Mouse (Mus musculus) CH12.LX (cell line): ENCODE data around the gene Drd2. TPM values are rescaled to one million over a fixed set of nuclear protein-coding genes. Genes with fewer than 3 reads are reported as not detected.

Source experiments
- DNase-seq: peaks from one replicate; pipeline ENCODE4 v3.0.0-alpha.2; 2013; ENCODE audit errors: extremely low read depth
- H3K27ac ChIP-seq: 2 replicates; pipeline ENCODE4 v1.5.1; 2012; ENCODE audit warnings: low read depth, mild to moderate bottlenecking, control low read depth, moderate library complexity; ENCODE audit not compliant: insufficient read depth
- H3K27me3 ChIP-seq: replicated peaks from 2 replicates; pipeline ENCODE3; 2012; ENCODE audit warnings: inconsistent platforms
- H3K36me3 ChIP-seq, 2 experiments: replicated peaks in 1 of 2; 2 replicates each; pipeline versions ENCODE3 to v1.6.1; 2012; ENCODE audit warnings: inconsistent platforms in 1 of 2, low read length in 1 of 2, mild to moderate bottlenecking in 1 of 2, mixed read lengths in 1 of 2, moderate library complexity in 1 of 2; ENCODE audit not compliant: control insufficient read depth in 1 of 2, insufficient read depth in 1 of 2
- H3K4me1 ChIP-seq, 2 experiments: 2 replicates each; pipeline ENCODE4 v1.6.1; 2012; ENCODE audit warnings: inconsistent platforms in 1 of 2, moderate library complexity in 1 of 2; ENCODE audit not compliant: insufficient read depth in 2 of 2, control insufficient read depth in 1 of 2
- H3K4me2 ChIP-seq: 2 replicates; pipeline ENCODE4 v1.6.1; 2012; ENCODE audit warnings: low read depth, mild to moderate bottlenecking, control low read depth; ENCODE audit not compliant: poor library complexity, insufficient read depth, severe bottlenecking
- H3K4me3 ChIP-seq, 3 experiments: fragments of 150-350 bp in 1 of 3; sonication (generic) in 1 of 3; replicated peaks in 1 of 3; 2 replicates each; pipeline versions ENCODE3 to v1.5.1; 2011 to 2012; ENCODE audit warnings: low read depth in 2 of 3, low read length in 2 of 3, mild to moderate bottlenecking in 2 of 3, moderate library complexity in 2 of 3, control low read depth in 1 of 3, improper control_type of control experiment in 1 of 3, inconsistent platforms in 1 of 3, mixed read lengths in 1 of 3; ENCODE audit not compliant: poor library complexity in 1 of 3
- H3K79me2 ChIP-seq: replicated peaks from 2 replicates; pipeline ENCODE4 v1.6.1; 2012; ENCODE audit warnings: mild to moderate bottlenecking, moderate library complexity; ENCODE audit not compliant: control insufficient read depth, poor library complexity, insufficient read depth, severe bottlenecking; ENCODE audit errors: extremely low read depth
- H3K9ac ChIP-seq: 2 replicates; pipeline ENCODE4 v1.6.1; 2012; ENCODE audit warnings: low read depth, mild to moderate bottlenecking, control low read depth, moderate library complexity; ENCODE audit not compliant: insufficient read depth
- H3K9me3 ChIP-seq: replicated peaks from 2 replicates; pipeline ENCODE3; 2012; ENCODE audit warnings: low read length, inconsistent platforms, mixed read lengths
- CHD2 ChIP-seq: IDR thresholded peaks from 2 replicates; pipeline ENCODE4 v1.6.1; 2011; ENCODE audit warnings: low read length, improper control_type of control experiment
- CTCF ChIP-seq, 2 experiments: IDR thresholded peaks in 1 of 2; conservative IDR thresholded peaks in 1 of 2; 2 replicates each; pipeline ENCODE4 v1.5.1; 2011 to 2012; ENCODE audit warnings: low read depth in 2 of 2, low read length in 2 of 2, improper control_type of control experiment in 1 of 2, inconsistent platforms in 1 of 2, mild to moderate bottlenecking in 1 of 2, moderate library complexity in 1 of 2
- ELF1 ChIP-seq: IDR thresholded peaks from 2 replicates; pipeline ENCODE4 v1.6.1; 2014; ENCODE audit warnings: low read depth, mild to moderate bottlenecking, inconsistent platforms, low read length, improper control_type of control experiment
- EP300 ChIP-seq: IDR thresholded peaks from 2 replicates; pipeline ENCODE4 v1.6.1; 2011; ENCODE audit warnings: low read length, improper control_type of control experiment
- GABPA ChIP-seq: IDR thresholded peaks from 2 replicates; pipeline ENCODE4 v1.6.1; 2012; ENCODE audit warnings: low read depth, low read length, improper control_type of control experiment, inconsistent platforms; ENCODE audit not compliant: insufficient replicate concordance
- IRF4 ChIP-seq: IDR thresholded peaks from 2 replicates; pipeline ENCODE4 v1.6.1; 2014; ENCODE audit warnings: low read depth, mild to moderate bottlenecking, inconsistent platforms, low read length, improper control_type of control experiment
- KAT2A ChIP-seq: IDR thresholded peaks from 2 replicates; pipeline ENCODE4 v1.6.1; 2012; ENCODE audit warnings: low read length, improper control_type of control experiment, inconsistent platforms; ENCODE audit not compliant: insufficient replicate concordance
- MEF2A ChIP-seq: IDR thresholded peaks from 2 replicates; pipeline ENCODE4 v1.6.1; 2014; ENCODE audit warnings: low read depth, mild to moderate bottlenecking, inconsistent platforms, low read length, improper control_type of control experiment, borderline replicate concordance
- MXI1 ChIP-seq: IDR thresholded peaks from 2 replicates; pipeline ENCODE4 v1.6.1; 2011; ENCODE audit warnings: mild to moderate bottlenecking, low read depth, low read length, improper control_type of control experiment
- NELFE ChIP-seq: IDR thresholded peaks from 2 replicates; pipeline ENCODE4 v1.6.1; 2011; ENCODE audit warnings: low read depth, low read length, improper control_type of control experiment
- NRF1 ChIP-seq: IDR thresholded peaks from 2 replicates; pipeline ENCODE4 v1.6.1; 2014; ENCODE audit warnings: low read depth, mild to moderate bottlenecking, inconsistent platforms, low read length, improper control_type of control experiment, moderate library complexity
- PAX5 ChIP-seq: IDR thresholded peaks from 2 replicates; pipeline ENCODE4 v1.6.1; 2012; ENCODE audit warnings: low read length, inconsistent platforms, mixed read lengths
- SIN3A ChIP-seq: IDR thresholded peaks from 2 replicates; pipeline ENCODE4 v1.6.1; 2012; ENCODE audit warnings: low read length, improper control_type of control experiment, inconsistent platforms
- SMC3 ChIP-seq: IDR thresholded peaks from 2 replicates; pipeline ENCODE4 v1.6.1; 2011; ENCODE audit warnings: low read depth, low read length, improper control_type of control experiment
- TCF12 ChIP-seq: IDR thresholded peaks from 2 replicates; pipeline ENCODE4 v1.6.1; 2014; ENCODE audit warnings: low read depth, mild to moderate bottlenecking, inconsistent platforms, low read length, improper control_type of control experiment
- USF2 ChIP-seq: conservative IDR thresholded peaks from 2 replicates; pipeline ENCODE4 v1.6.1; 2011; ENCODE audit warnings: low read depth, low read length, improper control_type of control experiment
- ZC3H11A ChIP-seq: IDR thresholded peaks from 2 replicates; pipeline ENCODE4 v1.6.1; 2012; ENCODE audit warnings: low read depth, mild to moderate bottlenecking, inconsistent platforms, low read length, improper control_type of control experiment
- ZMIZ1 ChIP-seq: IDR thresholded peaks from 2 replicates; pipeline ENCODE4 v1.6.1; 2012; ENCODE audit warnings: low read depth, mild to moderate bottlenecking, inconsistent platforms, low read length, improper control_type of control experiment
- dilution Hi-C: fragments of 300-500 bp; cut with MboI; formaldehyde crosslinking; loops from 2 replicates; pipeline ENCODE4 v1.14.3; 2020; ENCODE audit warnings: low sequenced_read_pairs; ENCODE audit not compliant: extremely low pct_unique_long_range_greater_than_20kb, extremely low pct_ligation_motif_present
- in situ Hi-C: fragments of 300-500 bp; cut with MboI; formaldehyde crosslinking; loops from 3 replicates; pipeline ENCODE4 v1.14.3; 2019; ENCODE audit warnings: low sequenced_read_pairs, low pct_ligation_motif_present, low pct_unique_long_range_greater_than_20kb, mixed read lengths
- polyA plus RNA-seq: library from polyadenylated mRNA; unstranded; fragments of >175 nt; gene quantifications from 2 replicates; pipeline ENCODE4 v1.2.1, GENCODE M21; 2012; ENCODE audit warnings: low read depth; ENCODE audit not compliant: insufficient read length
- total RNA-seq, 2 experiments: library from RNA; depleted of rRNA; stranded (reverse); fragments of 300-350 nt in 1 of 2; fragments of >200 nt in 1 of 2; gene quantifications; 2 replicates each; pipeline ENCODE4 v1.2.3; 2012 to 2014

The Drd2 gene
- total and polyA plus RNA-seq, 3 experiments, result not detected

DNA sequence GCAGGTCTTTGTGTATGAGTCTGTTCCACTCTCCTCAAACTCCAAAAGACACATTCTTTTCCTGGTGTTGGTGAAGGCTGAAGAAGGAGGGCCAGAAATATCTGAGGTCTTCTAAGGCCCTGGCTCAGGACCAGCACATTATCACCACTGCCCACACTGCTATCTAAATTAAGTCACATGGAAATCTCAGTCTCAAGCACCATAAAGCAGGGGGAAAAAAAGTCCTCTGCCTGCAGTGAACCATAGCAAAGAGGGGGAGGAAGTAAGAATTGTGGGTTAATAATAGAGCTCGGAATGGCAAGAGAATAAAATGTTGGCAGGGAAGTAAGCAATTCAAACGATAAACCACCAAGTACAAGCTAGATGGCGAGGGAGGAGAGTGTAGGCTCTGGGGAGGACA is 32.9 kb upstream of the Drd2 start:
- Histone ChIP-seq H3K4me2 (no peak overlapping the region), H3K27me3 (no peaks in the 10 kb centered on the region), H3K9me3 (no peaks in the 10 kb centered on the region), H3K9ac (no peak overlapping the region), H3K27ac (no peak overlapping the region), H3K79me2 (no peaks in the 10 kb centered on the region; the same call in 1 of the 2 replicates), H3K36me3 (no peaks in the 10 kb centered on the region), H3K4me3 (no peak overlapping the region), H3K4me1 (no peaks in the 10 kb centered on the region)
- DNase-seq, result no peak
- in situ Hi-C loops (no loop called here), dilution Hi-C loops (no loop called here)
- TF ChIP-seq CHD2 (no peak), ZMIZ1 (no peak), SMC3 (no peak), USF2 (no peak), GABPA (no peak), MEF2A (no peak), TCF12 (no peak), PAX5 (no peak), EP300 (no peak), KAT2A (no peak), ELF1 (no peak), SIN3A (no peak), IRF4 (no peak), NRF1 (no peak), NELFE (no peak)

DNA sequence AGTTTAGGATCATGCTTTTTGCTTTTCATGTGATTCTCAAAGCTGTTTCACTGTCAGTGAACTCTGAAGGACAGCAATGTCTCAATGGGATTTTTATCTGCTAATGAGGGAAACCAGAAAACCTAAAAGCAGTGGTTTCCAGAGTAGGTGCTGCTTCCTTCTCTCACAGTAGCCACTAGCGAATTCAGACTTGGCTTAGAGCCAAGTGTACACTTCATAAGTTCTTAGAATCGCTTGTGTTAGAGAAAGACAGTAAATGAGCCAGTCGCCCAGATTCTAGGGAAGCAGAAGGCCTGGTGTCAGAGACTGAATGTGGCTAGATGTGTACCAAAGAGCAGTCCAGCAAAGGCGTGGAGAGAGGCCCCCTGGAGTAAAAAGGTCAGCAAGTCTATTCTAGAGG is 29.6 kb upstream of the Drd2 start:
- in situ Hi-C loops, result no loop called here
- Histone ChIP-seq H3K79me2 (no peaks in the 10 kb centered on the region; the same call in 1 of the 2 replicates), H3K27me3 (peaks cover 2% of the 10 kb centered on the region), H3K9me3 (no peaks in the 10 kb centered on the region), H3K9ac (no peak overlapping the region), H3K27ac (no peak overlapping the region), H3K4me2 (no peak overlapping the region), H3K4me1 (no peaks in the 10 kb centered on the region), H3K36me3 (no peaks in the 10 kb centered on the region), H3K4me3 (no peak overlapping the region)
- no peak for TF ChIP-seq ZMIZ1
- no peak for TF ChIP-seq ZC3H11A
- no peak for TF ChIP-seq CHD2
- TF ChIP-seq TCF12, result no peak
- TF ChIP-seq MXI1, result no peak
- no peak for TF ChIP-seq NELFE
- no peak for TF ChIP-seq CTCF (conservative IDR thresholded peaks at IDR 0.05 in 1 of 2, IDR thresholded peaks at IDR 0.05 in 1 of 2; ENCODE audit: low read depth in 2 of 2, low read length in 2 of 2)
- DNase-seq, result no peak
- dilution Hi-C loops, result no loop called here
